Mouse (Mus musculus) CD8-positive naive resting alpha-beta T cell, adult 2 months (primary cell): ENCODE measurements at regions not wholly inside any gene's neighbourhood (a gene's known extent, or its start where the extent isn't known, plus 50 kb on each side); places are given as distances from the start of the nearest gene placed in this dataset.

Source experiments
- DNase-seq, 2 experiments: peaks; one replicate each; pipeline ENCODE4 v3.0.0; 2022; ENCODE audit warnings: low read depth in 2 of 2, low spot score in 2 of 2

DNA sequence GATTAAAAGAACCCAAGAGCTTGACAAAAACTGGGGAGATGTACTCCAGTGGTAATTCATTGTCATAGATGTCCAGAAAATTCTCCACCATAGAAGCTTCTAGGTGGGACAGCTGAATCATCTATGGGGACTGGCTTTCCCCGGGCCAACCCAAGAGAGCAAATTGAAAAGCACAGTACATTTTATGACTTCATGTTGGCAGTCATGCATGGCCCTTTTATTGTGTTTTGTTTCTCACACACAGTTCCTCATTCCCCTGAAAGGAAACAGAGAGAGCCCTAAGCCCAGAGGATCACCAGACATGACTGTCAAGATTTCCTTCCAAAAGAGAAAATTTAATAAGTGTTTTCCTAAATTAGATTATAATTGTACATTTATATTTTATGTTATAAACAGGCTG, 306.9 kb upstream of the Cited2 start:
- DNase-seq: no peak

DNA sequence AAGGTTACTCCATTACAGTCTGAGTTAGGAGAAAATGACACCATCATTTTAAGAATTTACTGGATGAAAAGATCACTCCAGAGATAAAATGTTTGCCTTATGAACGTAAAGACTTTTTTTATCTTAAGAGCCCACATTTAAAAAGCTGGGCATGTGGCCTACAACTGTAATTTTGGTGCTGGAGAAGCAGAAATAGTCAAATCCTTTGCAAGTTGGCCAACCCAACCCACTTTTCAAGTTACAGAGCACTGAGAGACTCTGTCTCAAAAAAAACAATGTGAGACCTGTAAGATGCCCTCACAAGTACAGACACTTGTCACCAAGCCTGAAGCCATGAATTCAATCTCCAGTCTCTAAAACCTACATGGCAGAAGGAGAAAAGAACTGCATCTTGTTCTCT, 305.6 kb upstream of the Cited2 start:
- no peak for DNase-seq

DNA sequence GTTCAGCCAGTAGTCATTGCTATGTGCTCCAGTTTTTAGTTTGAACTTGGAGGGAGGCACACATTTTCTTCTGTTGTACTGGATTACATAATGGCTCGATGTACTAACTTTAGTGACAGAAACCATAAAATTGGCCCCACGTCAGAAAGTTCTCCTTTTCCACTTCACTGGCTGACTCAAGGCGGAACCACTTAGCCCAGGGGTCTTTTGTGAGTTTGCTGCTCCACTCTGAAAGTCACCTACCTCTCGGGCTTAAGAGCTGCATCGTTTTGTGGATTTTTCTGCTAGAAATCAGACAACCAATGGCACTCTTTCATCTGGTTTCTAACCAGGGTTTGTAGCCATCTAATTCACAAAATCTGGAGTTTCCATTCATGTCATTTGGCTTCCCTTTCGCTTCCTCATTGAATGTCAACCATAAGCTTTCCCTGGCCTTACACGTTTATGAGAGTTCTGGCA, 304.8 kb upstream of the Cited2 start:
- no peak for DNase-seq

DNA sequence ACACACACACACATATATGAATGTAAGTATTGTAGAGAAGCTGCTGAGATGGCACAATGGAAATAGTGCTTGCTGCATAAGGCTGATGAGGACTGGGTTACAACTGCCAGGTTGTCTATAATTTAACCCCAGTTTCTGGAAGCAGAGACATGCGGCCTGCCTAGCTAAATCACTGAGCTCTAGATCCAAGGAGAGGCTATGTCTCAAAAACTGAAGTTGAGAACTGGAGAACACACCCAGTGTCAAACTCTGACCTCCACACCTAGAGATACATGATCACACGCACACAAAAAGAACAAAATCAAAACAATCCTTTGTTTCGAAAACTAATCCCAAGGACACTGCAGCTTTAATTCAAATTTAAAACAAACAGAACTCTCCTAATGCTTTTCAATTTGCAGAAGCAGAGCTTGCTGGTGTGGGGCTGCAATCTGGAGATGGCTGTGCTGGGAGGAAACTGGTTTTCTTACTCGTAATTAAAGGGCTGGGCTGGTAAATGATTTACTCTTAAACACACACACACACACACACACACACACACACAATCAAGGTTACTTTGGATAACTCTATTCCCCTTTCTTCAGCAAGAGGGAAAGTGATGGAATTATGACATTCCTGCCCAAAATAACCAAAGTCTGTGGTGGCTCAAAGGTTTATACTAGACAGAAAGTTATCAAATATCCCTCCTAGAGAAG, 299.3 kb upstream of the Cited2 start:
- no peak for DNase-seq

DNA sequence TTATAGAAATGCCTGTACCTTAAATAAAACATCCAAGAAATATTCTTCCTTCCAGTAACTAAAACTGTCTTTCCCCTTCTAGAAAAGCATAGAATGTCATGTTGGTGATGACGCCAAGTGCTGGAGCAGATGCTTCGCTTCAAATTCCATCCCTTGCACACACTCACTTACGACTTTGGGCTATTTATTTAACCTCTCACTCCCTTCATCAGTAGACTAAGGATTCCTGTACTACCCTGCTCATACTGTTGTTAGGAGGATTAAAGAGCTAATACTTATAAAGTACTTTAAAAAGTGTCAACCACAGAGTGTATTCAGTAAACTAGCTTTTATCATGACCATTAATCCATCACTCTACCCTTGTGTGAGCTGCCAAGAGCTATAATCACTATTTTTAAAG, 296.8 kb upstream of the Cited2 start:
- no peak for DNase-seq

DNA sequence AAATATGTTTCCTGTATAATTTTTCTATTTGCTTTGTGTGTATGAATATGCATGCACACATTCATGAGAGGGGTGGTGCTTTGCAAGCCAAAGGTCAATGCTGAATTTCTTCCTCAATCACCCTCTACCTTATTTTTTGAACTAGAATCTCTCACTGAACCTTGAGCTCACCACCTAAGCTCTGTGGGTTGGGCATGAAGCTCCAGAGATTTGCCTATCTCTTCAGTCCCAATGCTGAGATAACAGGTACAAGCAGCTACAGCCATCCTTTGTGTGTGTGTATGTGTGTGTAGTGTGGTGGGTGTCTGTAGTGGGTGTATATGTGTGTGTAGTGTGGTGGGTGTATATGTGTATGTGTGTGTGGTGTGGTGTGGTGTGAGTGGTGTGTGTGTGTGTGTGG, 295.7 kb upstream of the Cited2 start:
- no peak for DNase-seq

DNA sequence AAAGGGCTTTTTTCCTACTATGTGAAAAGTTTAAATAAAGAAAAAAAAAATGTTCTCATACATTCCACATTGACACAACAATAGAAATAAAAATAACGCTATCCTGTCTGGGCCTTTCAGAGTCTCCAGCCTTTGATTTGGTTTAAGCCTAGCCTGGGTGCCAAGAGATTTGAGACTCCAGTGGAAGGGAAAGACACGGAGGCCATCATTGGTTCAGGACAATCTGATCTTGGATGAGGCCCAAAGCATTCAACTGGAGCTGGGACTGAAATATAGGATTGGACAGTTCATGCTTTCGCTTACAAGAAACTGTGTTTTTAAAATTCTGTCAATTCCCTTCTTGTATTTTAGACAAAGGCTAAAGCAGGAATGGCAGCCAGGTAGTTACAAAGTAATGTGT, 294.7 kb upstream of the Cited2 start:
- DNase-seq: no peak

DNA sequence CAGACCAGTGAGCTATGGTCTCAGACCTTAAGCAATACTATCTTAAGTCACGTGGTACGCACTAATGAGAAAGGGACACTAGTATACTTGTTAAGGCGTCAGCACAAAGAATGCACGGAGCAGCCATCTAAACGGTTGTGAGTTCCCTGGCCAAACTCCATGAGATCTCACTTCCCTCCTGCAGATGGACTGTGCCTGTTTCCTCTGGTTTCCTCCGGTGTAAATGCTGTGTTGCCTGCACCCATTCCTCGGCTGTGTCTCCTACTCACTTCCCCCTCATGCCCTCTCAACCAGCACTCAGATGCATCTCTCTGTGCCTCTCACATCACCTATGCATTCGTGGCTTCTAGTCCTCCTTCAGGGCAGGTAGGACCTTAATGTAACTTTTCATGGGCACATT, 291.9 kb upstream of the Cited2 start:
- DNase-seq: no peak

DNA sequence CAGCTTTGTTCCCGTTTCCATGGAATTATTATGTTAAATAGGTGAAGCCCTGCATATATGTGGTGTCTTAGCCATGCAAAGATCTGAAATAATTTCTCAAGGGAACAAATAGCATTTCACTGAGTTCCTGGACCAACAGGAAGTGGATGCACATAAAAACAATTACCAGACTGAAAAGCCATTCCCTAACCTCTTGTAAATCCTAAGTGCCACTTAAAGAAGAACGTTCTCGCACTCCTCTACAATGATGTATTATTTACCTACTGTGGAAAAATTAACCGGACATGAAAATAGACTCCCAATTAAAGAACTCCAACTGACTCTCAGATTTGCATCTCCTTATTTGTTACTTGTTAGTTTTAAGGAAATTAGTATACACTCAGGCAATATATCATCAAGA, 288.9 kb upstream of the Cited2 start:
- no peak for DNase-seq

DNA sequence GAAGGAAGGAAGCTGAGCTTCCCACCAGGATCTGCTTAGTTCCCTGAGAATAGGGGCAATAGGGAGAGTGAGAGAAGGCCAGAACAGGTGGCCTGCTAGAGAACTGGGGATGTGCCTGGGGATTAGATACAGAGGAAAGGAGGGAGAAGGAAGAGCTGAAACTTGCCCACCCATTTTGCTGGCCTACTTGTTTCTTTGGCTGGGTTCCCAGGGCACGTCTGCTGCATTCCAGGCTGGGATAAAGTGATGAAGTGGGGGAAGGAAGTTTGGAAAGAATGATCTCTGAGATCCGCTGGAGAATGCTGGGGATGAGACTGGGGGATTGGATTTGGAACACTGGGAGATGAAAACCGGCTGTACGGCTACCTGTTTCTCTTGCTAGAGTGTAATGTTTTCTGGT, 272.8 kb upstream of the Cited2 start:
- DNase-seq: no peak

DNA sequence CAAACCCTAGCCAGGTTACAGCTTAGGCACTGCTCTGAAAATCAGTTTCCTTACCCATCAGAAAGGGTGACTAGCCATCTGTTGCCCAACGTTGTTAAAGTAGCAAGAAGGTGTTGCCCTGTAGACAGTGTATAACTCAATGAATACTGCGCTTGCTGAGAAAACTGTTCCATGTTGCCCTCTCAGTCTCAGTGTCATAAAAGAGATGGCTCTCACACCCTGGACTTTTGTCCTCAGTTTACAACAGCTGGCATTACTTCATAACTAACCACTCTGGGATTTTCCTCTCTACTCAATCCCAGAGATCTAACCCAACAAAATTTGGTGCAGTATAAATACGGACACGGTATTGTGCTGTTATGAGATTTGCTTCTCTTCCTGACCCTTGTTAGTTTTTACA, 252.1 kb upstream of the Cited2 start:
- DNase-seq: no peak

DNA sequence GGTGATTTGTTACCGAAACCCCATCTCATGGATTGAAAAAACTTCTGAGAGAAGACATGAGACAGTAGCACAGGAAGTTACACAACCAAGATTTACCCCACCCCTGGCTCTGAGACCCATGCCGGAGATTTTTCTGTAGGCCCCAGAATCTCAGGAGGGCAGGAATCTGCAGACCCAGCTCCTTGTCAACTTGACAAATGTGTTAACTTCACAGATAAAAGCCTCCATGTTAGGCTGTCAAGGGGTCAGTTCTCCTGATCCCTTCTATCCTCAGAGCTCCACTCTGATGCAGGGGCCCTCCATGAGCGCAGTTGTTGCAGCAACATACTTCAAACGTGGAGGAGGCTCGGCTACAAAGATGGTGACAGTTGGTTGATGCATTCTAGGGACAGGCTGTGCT, 250.5 kb upstream of the Cited2 start:
- DNase-seq: no peak

DNA sequence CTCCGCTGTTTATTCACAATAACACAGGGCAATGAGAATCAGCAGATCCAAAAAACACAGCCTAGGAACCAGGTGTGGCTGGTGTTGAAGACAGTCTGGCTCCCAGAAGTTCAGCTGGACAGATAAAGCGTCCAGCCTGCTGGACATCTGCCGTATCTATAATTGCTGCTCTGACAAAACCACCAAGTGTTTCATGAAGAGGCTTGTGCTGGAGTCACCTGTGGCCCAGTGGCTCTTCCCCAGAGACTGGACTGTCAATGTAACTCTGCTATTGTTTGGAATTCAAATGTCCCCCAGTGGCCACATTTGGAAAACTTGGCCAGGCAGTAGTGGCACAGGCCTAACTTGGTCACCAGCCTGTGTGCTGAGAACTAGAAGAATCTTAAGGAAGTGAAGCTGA, 247.0 kb upstream of the Cited2 start:
- no peak for DNase-seq

DNA sequence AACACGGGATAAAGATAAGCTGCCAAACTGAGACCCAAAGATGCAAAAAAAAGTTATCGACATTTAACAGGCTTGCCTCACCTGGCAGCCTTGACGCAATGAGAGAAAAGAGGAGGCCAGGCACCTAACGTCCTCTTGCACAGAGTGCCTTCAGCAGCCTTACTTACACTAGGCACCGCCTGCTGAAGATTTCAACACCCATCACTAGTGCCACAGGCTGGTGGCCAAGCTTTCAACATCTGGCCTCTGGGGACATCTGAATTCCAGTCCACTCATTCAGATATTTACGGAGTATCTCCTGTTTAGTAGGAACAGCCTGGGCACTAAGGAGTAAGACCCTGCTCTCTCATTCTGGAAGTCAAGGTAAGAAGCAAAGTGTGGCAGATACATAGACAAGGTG, 246.3 kb upstream of the Cited2 start:
- DNase-seq: no peak

DNA sequence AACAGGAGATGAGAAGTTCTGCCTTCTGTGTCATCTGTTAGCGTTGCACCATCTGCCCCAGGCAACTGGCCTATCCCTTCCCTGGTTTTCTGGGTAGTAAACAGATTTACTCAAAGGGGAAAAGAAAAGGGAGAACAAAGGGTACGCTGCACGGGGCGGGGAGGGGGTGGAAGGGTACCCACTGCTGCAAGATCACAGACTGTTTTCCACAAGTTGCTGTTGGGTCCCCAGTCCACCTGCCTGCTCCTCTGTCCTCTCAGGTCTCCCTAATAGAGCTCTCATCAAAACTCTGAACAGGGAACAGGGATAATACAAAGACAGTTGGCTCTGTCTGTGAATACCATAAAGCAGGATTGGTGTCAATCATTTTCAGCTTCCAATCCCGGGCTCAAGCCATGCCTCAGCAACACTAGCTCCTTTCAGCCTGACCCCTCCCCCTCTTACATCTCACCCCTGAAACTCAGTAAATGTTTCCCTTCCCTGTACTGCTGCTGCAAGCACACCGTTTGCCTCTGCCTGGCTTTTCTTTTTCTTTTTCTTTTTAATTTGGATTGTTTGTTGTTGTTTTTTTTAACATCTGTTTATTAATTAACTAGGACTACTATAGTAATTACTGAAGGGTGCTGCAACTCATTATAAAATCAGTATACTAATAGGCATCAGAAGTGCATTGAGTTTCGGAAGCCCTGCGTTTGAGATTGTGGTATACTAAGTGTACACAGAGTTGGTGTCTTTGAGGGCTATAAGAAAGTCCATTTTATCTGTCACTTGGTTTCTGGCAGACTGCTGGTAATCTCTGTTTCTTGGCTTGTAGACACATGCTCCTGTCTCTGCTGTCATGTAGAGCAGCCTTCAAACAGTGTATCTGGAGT, 244.0 kb upstream of the Cited2 start:
- DNase-seq: no peak

DNA sequence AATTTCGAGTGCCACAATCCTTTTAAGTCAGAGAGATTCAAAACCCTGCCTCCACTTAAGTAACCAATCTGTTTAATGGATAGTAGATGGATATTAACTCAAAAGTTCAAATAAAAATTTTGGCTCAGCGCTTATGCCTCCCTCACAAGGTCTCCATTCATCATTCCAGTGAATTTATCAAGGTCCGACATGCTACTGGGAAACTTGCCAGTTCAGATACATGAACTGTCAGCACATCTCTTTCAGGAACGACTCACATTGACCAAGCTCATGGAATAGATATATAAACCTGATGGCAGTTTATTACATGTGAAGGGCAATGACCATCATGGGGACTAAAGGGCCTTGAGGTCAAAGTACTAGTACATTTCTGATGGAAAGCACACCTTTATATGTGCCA, 240.3 kb upstream of the Cited2 start:
- DNase-seq: no peak

DNA sequence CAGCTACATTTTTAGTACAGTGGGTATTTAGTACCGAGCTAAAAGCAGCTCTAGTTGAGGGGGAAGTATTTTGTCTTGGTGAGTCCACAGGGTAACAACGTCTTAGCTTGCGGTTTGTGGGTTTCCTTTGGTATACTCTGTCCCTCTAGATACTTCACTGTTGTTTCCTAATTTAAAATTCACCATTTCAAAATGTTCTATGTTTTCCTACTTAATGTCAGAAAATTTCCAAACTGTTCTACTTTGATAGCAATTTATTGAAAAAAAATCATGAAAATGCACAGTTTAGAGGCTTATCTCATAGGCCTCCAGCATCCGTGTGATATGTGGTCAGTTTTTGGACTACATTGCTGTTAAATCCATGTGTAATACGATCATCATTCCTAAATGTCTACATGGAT, 238.0 kb upstream of the Cited2 start:
- DNase-seq: no peak

DNA sequence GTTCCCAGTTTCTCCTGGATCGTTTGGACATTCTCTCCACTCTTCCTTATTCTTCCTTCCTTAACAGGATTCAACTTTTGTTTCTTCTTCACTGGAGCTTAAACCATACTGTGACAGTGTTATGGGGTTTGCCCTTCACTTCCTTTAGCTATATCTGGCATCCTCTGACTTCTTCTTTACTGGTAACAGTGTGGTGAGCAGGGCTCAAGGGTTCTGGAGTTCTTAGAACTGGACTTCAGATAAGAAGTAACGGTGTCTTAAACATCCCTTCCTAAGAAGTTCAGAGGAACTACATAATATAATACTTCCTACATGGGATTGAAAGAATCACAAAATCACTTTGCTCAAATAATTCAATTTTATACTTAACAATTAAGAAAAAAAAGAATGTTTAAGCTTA, 237.5 kb upstream of the Cited2 start:
- no peak for DNase-seq

DNA sequence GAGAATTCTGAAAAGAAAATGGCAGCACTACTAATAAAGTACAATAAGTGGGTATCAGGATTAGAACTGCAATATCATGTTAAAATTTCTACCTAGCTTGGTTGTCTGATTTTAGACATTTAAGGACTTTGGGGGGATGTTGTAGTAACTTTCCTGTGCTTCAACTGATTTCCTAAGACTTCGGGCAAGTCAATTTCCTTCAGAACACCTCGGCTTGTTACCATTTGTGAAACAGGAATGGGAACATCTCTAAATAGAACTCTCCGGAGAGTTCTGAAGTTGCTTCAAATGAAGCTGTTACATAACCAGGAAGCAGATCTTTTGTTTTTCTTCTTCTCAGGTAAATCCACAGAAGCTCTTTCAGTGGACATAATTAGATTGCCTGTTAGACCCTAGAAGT, 237.0 kb upstream of the Cited2 start:
- no peak for DNase-seq

DNA sequence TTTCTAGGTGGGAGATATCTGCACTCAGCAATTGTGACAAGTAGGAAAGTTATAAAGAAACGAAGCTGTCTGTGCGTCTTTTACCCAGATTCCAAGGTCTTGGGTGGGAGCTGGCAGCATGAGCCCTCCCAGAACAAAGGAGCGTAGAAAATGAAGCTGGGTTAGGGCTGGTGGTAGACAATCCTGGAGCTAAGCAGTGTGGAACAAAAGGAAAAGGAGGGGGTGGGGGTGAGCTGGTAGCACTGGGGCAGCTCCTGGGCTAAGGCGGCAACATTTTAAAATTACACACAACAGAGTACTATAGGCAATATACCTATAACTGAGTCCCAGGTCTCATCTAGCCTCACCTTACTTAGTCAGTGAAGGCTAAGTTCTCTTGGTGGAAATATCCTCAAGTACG, 235.6 kb upstream of the Cited2 start:
- DNase-seq: no peak

DNA sequence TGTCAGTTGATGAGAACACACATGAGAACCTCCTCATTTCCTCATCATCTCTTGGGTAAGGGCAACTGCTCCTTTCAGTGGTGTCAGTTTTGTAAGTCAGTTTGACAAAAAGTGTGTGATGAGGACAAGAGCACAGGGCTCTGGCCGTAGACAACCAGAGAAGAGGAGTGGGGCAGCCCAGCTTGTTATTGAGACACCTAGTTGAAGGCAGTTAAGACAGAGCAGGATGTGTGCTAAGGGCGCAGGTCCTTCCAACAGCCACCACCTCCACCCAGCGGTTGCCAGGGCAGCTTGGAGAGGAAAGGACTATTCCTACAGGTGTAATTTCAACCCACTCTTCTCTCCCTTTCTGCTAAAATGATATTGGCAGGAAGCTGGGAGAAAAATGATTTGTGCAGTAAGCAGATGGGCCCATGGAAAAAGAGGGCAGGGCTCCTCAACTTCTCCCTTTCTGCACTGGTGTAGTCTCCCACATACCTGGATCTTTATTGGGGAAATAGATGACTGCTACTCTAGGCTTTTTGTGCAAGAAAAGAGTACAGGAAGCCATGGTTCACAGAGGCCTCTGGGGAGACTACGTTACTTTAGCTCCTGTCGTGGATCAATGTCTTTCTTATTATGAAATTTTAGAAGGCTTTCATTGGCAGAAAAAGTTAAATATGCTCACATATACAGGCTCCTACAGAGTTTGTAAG, 231.3 kb upstream of the Cited2 start:
- DNase-seq: no peak

DNA sequence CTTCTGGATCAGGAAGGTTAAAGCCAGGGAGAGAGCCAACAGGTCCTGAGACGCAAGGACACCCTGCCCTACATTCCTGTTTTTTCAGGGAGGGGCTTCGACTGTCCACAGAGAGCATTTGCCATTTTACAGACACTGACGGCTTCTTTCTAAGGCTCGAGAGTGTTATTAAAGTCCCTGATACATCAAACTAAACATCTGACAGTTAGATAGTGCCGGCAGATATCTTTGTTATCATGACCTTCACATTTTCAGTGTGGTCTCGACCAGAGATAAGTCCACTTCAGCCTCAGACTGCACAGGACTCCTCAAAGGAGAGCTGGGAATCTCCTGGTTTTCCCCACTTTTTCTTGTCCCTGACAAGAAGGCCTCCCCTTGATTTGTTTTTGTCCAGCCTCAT, 229.9 kb upstream of the Cited2 start:
- DNase-seq: no peak
